Mouse (Mus musculus): Measurements from ENCODE around the gene Ankrd13b.
A peak's percentile ranks its signal among the peaks of the same experiment; 100 is the strongest.
"Not testable (repeated sequence)": the region's sequence is repeated elsewhere in the genome, so short reads cannot be mapped to it uniquely, and the experiment has no call there.

Ankrd13b gene

DNA sequence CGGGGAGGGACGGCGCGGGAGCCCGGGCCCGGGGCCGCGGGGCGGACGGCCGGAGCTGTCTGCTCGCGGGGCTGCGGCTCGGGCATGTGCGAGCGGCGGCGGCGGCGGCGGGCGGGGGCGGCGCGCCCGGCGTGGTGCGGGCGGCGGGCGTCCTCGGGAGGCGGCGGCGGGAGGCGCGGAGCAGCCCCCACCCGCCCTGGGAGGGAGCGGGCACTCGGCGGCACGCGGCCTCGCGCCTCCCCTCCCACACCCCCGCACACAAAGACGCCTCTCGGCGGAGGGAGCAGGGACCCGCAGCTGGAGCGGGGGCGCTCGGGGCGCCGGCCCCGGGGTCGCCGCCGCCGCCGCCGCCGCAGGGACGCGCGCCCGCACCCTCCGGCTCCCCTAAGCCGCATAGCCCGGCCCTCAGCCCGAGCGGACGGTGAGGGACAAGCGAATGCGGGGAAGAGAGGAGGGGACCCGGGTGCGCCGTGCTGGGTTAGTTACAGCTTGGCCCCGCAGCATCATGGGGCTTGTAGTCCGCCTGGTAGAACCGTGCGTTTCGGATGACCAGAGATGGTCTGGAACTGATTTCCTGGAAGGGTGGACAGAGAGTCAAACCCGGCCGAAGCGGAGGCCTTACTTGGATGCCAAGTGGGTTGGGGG, at the start of gene Ankrd13b:
Gene Ankrd13b (minus strand): TSS at position 88 of the 645 bp plus-strand sequence.
- peak; percentile 82 to 89 for DNase-seq

DNA sequence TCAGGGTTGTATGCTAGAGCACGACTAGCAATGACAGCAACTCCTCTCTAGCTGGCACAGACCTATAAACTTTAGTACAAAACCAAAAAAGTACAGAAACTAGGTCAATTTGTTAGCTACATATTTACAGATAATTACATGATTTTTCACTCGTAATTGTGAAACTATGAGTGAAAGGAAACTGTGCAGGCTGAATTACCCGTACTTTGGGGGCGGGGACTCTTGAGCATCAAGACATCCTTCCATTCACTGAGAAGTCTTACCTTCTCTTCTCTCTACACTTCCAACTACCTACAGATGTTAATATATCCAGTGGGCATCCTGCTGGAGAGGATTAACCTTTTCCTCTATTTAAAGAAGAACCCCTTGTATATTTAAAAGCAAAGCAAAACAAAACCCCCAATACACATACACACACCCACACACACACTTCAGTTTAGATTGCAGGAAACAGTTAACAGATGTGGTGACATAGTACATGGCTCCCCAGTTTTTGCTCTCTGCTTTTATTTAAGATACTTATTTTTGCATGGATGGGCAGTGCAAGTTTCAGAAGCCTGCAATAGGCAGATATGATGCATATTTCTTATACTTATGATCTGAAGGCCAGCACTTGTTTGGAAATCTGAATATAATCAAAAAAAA, 42.8 kb upstream of the Ankrd13b start:
- DNase-seq: no peak

DNA sequence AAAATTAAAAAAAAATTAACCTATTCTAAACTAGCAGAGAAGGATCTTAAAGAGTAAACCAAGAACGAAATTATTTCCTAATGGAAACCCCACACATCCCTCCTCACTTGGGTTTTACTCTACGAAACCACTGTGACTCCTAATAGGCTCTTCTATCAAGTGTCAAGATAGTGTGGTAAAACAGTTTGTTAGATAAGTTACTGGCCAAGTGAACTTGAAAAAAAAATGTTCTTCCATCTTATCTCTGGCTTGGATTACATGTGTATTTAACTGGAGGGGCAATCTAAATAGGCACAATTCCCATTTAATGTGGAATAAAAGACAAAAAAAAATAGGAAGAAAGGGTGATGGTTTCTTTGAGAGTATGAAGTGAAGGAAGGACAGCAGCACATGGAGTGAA, 41.4 kb upstream of the Ankrd13b start:
- DNase-seq: no peak

DNA sequence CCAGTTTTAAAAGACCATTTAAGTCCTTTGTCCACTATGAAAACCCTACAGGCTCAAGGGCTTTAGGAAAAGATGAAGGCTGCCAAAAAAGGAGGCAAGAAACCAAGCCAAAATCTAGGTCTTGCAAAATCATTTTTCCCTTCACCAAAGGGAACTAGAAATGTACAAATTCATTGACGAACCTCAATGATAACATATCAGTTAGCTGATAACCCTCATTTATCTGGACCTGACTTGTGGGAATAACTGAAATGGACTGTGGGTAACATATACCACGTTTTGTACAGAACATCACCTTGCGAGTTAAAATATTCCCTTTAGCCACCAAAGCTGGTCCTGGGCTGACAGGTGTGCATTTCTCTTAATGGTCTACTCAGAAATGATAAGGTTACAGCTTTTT, 40.2 kb upstream of the Ankrd13b start:
- no peak for DNase-seq

DNA sequence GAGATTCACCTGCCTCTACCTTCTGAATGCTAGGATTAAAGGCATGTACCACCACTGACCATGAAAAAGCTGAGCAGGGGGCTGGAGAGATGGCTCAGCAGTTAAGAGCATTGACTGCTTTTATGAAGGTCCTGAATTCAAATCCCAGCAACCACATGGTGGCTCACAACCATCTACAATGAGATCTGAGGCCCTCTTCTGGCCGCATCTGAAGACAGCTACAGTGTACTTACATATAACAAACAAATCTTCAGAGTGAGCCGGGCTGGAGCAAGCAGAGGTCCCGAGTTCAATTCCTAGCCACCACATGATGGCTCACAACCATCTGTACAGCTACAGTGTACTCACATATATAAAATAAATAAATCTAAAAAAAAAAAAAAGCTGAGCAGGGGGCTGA, 38.9 kb upstream of the Ankrd13b start:
- DNase-seq: not testable (repeated sequence)

DNA sequence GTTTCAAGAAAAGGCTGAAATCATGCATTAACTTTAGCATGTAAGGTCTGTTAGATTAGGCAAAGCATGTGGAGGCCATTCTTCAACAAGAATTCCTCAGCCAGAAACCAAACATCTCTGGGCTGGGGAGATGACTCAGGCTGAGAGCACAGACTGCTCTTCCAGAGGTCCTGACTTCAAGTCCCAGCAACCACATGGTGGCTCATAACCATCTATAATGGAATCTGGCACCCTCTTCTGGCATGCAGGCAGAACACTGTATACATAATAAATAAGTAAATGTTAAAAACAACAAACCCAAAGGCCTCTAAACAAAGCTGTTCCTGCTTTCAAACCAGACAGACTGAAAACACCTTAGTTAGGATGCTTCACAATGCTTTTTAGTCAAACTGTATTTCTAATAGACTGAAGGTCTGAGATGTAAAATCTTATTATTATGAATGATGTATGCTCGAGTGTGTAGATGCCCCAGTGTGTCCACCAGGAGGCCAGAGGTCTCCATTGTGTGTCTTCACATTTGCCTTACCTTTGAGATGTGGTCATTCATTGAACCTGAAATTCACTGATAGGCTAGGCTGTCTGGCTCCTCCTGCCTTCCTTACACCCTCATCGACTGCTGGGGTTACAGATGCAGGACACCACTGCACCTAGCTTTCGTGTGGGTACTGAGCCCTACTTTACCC, 36.5 kb upstream of the Ankrd13b start:
- DNase-seq: no peak

DNA sequence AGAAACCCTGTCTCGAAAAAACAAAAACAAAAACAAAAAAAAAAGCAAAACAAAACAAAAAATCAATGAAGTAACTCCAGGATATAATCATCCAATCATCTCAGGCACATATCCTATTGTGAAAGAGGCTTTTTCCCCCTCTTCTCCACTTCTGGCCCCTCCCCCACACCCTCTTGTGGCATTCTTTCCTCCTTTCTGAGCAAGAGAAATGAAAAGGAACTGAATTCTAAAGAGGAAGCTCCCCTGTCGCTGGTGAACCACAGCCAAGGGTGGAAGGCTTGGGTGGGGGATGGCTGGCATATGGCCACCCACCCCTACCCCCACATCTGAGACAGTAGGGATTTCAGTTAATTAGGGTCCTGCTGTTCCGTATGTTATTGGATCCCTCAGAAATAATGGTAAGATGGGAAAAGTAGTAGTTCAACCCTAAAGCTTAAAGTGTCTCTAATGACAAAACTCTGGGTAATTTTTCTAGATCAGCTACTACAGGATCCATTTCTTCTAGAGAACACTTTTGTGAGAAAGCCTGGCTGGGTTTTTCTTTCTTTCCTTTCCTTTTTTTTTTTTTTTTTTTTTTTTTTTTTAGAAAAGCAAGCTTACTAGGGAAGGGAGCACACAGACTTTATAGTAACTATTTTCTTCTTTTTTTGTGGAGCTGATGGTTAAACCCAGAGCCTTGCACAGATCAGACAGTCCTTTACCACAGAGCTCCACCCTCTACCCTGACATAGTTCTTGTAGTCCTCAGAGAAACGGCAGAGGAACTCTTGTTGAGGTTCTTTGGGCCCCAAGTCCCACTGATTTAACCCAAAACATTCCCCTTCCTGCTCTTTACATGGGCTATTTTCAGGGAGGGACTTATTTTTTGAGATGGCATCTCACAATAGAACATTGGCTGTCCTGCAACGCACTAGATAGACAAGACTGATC, 31.4 kb upstream of the Ankrd13b start:
- DNase-seq: peak in 1 of 2 experiments; percentile 41

DNA sequence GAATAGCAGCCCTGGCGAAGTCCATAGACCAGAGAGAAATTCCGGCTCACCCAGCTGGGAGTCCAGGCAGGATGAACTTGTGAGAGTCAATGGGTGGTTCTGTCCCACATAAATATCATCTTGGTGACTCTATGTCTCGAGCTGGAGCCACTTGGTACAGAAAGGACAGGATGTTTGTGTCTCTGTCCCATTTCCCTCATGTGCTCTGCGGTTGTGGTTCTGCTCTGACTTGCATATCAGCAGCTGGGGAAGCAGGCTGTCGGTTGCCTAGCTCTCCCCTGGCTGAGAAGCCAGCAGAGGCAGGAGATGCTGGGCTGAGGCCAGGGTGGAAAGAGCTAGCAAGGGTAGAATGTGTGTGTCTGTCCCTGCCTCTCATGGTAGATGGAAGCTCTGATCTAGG, 29.6 kb upstream of the Ankrd13b start, which contains the start of gene Gm10392:
Gene Gm10392 (minus strand): TSS at position 156 of the 400 bp plus-strand sequence.
- DNase-seq: peak in 1 of 2 experiments; percentile 66

DNA sequence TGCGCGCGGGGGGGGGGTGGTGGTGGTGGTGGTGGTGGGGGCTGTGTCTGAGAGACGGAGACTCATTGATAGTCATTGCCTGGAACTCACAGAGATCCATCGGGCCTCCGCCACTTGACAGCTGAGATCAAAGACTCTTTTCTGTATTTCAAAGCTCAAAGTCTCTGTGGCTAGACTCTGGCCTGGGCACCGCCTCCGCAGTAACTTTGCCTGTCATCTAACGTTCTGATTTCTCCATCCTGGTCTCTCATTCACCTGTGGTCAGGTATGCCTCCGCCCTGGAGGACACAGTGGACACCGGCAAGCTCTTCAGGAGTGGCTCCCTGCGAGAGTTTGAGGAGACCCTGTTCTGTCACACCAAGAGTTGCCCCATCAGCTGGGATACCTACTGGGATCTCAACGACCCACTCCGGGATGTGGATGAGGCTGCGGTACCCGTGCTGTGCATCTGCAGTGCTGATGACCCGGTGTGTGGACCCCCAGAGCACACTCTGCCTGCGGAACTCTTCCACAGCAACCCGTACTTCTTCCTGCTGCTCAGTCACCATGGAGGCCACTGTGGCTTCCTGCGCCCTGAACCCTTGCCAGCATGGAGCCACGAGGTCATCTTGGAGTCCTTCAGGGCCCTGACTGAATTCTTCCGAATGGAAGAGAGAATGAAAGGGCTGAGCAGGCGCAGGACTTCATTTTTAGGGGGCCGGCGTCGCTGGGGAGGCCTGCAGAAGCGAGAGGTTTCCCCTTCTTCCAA, 28.7 kb upstream of the Ankrd13b start:
- peak in 1 of 2 experiments; percentile 36 for DNase-seq

DNA sequence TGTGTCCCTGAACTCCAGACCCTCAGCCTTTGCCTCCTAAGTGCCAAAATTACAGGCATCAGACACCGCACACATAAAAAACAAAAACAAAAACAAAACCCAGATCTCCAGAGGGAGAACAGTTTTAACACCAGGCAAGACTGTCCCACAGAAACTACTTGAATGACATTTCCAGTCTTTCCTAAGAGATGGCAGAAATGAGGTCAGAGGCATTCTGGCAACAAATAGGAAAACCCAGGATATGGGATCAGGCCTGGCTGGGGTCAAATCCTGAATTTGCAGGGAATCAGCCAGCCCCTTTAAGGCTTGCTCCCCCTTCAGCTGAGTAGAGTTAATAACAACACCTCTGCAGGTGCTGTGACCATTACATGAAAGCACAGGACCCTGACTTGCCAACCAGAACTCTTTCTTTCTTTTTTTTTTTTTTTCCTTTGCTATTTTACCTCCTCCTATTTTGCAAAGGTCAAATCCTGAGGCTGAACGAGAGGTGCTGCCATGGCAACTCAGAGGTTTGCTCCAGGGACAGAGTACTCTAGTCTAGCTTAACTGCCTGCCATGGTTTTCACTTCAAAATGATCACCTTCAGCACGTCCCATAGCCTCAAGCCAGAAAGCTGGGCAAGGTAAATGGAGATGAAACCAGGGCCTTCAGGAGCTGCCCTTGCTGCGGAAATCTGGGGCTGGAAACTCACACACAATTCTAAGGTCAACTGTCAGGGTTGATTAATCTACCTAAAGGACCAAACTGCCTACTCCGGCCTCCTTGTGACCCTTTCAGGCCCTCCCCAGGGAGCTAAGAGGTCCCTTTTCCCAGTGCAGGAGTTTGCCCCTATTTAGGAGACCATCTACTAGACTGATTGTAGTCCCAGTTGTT, 27.3 kb upstream of the Ankrd13b start:
- DNase-seq: peak in 1 of 2 experiments; percentile 49

DNA sequence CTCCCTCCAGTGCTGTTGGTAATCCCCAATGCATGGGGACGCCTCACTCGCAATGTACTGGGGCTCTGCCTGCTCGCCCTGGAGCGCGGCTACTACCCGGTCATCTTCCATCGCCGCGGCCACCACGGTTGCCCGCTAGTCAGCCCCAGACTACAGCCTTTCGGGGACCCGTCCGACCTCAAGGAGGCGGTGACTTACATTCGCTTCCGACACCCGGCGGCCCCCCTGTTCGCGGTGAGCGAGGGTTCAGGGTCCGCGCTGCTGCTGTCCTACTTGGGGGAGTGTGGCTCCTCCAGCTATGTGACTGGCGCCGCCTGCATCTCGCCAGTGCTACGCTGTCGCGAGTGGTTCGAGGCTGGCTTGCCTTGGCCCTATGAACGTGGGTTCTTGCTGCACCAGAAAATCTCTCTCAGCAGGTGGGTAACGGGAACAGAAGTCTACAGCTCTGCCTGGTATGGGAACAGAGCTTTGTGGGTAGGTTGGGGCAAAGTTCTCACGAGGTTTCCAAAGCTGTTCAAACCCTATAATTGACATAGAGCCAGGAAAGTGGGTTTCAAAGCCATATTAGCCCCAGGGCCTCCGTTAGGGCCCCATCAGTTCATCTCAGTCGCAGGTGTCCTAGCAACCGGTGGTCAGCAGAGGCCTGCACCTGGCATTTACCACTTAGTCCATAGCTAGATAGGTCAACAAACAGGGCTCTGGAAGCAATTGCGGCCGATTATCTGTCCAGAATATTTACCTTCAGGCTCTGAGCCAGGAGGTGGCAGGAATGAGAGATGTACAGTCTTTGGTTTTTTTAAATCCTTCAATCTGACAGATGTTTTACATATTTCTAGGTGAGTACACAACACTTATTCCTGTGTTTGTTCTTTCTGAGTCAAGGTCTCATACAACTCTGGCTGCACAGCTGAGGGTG, 26.4 kb upstream of the Ankrd13b start, which contains the start of gene Trp53i13:
Gene Trp53i13 (minus strand): TSS at position 344 of the 916 bp plus-strand sequence.
- DNase-seq: peak in 1 of 2 experiments; percentile 76

DNA sequence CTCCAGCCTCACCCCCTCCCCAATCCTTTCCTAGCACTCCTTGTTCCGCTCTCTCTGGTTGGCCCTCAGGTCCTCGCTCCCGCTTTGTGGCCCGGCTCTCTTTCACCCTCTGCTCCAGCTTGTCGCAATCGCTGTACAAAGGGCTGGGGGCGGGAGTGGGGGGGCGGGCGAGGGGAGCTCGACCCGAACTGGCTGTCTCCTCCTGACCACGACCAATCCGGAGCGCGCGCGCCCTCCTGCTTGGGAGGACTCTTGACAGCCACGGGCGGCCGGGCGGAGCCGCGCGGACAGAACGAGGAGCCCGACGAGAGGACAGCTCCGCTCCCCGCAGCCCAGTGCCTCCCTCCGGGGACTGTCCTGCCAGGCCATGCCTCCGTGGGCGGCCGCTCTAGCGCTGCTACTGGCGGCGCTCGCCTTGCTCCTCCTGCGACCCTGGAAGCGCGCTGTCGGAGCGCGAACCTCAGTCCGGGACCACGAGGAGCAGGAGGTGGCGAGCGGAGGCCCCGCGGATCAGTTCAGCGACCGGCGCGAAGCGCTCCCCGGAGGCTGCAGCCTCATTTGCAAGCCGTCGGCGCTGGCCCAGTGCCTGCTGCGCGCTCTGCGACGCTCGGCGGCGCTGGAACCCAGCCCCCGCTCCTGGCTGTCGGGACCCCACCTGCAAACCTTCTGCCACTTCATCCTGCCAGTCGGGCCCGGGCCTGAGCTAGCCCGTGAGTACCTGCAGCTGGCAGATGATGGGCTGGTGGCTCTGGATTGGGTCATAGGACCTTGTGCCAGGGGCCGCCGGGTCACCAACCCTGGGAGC, 25.6 kb upstream of the Ankrd13b start, which contains the start of gene Abhd15:
Gene Abhd15 (plus strand): TSS at position 290 of the 805 bp plus-strand sequence.
- DNase-seq: peak; percentile 83 to 94

DNA sequence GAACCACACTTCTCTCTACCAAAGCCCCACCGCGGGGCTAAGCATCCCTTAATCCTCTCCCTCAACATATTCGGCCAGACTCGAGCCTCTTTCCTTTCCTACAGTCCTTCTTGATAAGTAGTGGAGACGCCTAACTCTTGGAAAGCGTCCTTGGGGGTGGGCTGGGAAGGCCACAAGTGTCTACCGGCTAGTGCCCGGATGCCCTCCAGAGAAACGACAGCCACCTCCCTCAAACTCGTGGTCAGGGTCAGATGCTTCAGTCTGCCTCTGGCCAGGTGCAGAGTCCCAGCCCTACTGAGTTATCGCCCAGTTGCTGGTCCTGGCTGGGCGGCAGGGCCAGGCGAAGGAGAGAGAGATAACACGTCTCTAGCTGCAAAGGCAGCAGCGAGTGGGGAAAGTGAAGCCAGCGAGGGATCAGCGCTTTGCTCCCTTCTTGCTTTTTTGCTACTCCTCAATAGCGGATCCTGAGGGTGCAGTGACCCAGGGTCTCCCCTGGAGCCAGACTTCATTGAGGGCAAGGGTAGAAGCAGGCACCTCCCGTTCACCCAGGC, 24.9 kb upstream of the Ankrd13b start:
- DNase-seq: peak in 1 of 2 experiments; percentile 42

DNA sequence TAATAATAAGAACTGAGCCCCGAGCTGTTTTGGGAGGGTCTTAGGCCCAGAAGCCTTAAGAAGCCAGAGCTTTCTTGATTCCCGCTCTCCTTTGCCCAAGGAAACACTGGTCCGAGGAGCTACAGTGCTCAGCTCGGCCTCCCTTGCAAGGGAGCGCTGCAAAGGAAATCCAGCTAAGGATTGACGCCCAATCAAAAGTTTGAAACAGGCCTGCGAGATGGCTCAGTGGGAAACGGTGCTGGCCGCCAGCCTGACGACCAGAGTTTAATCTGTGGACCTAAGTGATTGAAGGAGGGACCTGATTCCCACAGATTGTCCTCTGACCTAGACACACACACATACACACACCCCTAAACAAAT, 24.3 kb upstream of the Ankrd13b start:
- DNase-seq: peak in 1 of 2 experiments; percentile 57

DNA sequence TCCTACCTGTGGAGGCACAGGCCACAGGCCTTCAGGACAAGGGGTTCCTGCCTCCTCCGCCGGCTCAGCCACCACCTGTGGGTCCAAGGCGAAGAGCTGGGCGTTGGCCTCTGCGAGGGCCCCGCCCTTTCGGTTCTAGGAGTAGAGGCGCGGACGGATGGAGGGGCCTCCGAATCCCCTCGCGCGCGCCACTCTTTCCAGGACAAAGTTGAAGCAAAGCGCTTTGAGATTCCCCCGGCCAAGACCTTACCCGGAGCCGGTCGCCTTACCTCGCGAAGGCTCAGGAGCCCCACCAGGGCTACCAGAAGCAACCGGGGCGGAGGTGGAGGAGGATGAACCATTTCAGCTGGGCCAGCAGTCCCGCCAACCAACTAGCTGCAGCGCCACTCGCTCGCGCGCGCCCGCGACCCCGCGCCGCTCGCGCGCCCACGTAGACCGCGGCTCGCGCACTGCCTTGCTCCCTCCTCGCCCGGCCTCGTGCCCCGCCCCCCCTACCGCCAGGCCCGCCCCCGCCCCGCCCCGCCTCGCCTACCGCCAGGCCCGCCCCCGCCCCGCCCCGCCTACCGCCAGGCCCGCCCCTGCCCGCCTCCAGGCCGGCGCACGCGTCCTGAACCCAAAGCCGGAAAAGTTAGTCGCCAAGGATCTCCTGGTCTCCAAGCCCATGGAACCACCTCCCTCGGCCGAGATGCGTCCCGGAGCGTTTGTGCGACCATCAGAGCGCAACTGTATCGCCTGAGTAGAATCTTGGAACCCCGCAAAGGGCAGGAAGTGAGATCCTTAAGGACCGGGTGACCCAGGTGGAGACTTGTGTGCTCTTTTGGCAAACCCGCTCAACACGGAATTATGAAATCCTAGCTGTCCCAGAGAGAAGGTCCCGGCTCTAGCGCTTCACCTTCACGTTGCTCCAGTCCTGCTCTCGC, 23.7 kb upstream of the Ankrd13b start:
- DNase-seq: peak; percentile 88 to 95

DNA sequence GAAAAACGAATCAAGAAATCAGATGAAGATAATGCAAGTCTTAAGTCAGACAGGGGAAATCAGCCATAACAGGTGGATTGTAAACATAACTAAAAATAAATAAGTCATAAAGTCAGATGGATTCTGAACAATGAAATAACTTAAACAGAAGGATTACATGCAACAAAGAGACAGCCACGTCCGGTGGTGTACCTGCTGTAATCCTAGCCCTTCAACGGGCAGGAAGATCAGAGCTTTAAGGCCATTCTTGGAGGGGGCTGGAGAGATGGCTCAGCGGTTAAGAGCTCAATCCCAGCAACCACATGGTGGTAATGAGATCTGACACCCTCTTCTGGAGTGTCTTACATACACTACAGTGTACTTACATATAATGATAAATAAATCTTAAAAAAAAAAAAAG, 21.9 kb upstream of the Ankrd13b start:
- no peak for DNase-seq

All from kidney, postnatal 25 days (tissue).